Mouse (Mus musculus) neural tube, embryonic 14.5 days (tissue): ENCODE results near the gene Bend6. TPM values are rescaled to one million over a fixed set of nuclear protein-coding genes. Genes with fewer than 3 reads are reported as not detected.

Experiments used
- ATAC-seq: fragments of 200-750 bp; cut with Nextera tagmentation; 2 replicates; pipeline ENCODE4 v1.8.0; 2017; ENCODE audit warnings: low read depth, mild to moderate bottlenecking, moderate TSS enrichment, moderate library complexity
- H3K27ac ChIP-seq: fragments of 300-500 bp; sonication (generic); 2 replicates; pipeline ENCODE4 v1.5.1; 2014; ENCODE audit warnings: low read depth, mild to moderate bottlenecking, control low read depth, low read length, moderate library complexity, mixed read lengths
- H3K27me3 ChIP-seq: fragments of 300-500 bp; sonication (generic); 2 replicates; pipeline ENCODE4 v1.6.1; 2014; ENCODE audit warnings: low read length; ENCODE audit not compliant: control insufficient read depth, insufficient read depth
- H3K36me3 ChIP-seq: fragments of 300-500 bp; sonication (generic); 2 replicates; pipeline ENCODE4 v1.6.1; 2014; ENCODE audit warnings: low read length, mixed read lengths; ENCODE audit not compliant: control insufficient read depth, insufficient read depth
- H3K4me1 ChIP-seq: fragments of 300-500 bp; sonication (generic); 2 replicates; pipeline ENCODE4 v1.6.1; 2014; ENCODE audit warnings: low read length; ENCODE audit not compliant: control insufficient read depth, insufficient read depth
- H3K4me2 ChIP-seq: fragments of 300-500 bp; sonication (generic); 2 replicates; pipeline ENCODE4 v1.6.1; 2014; ENCODE audit warnings: mild to moderate bottlenecking, low read depth, low read length, control low read depth
- H3K4me3 ChIP-seq: fragments of 300-500 bp; sonication (generic); 2 replicates; pipeline ENCODE4 v1.5.1; 2014; ENCODE audit warnings: low read depth, low read length, control low read depth, mixed read lengths
- H3K9ac ChIP-seq: fragments of 300-500 bp; sonication (generic); replicated peaks from 2 replicates; pipeline ENCODE4 v1.6.1; 2014; ENCODE audit warnings: low read depth, mild to moderate bottlenecking, control low read depth, low read length, mixed read lengths
- H3K9me3 ChIP-seq: fragments of 300-500 bp; sonication (generic); 2 replicates; pipeline ENCODE4 v1.6.1; 2016; ENCODE audit warnings: low read length; ENCODE audit not compliant: control insufficient read depth
- WGBS: fragments of 180-500 bp; shearing (Covaris S2); extraction: QIAGEN DNeasy Blood & Tissue Kit; methylation state at CpG from one replicate; pipeline ENCODE4 v1.1.7; 2014; 5-methylcytosine and 5-hydroxymethylcytosine counted together
- polyA plus RNA-seq: library from polyadenylated mRNA; unstranded; fragments of >200 nt; fragmentation: Nextera tagmentation; extraction: Ambion mirVana; gene quantifications from 2 replicates; pipeline ENCODE4 v1.2.1, GENCODE M21; 2014

The Bend6 gene
- polyA plus RNA-seq, 1 experiment from 2014 or later = 73.5 TPM

GRCm38 (mm10) chr1:33803323-33803722 is 104.3 kb downstream of the Bend6 start:
- Histone ChIP-seq H3K4me1 (no peaks in the 10 kb centered on the region), H3K36me3 (peaks cover 47% of the 10 kb centered on the region), H3K9me3 (no peaks in the 10 kb centered on the region), H3K4me2 (no peak overlapping the region), H3K4me3 (no peak overlapping the region), H3K27ac (no peak overlapping the region), H3K9ac (no peak overlapping the region), H3K27me3 (no peaks in the 10 kb centered on the region)
- ATAC-seq = no peak
- 95% methylated on average over 2 of the region's 2 CpGs for WGBS

Other genes starting within 250 kb of the Bend6 start
- gene Prim2, start 238.0 kb downstream of the Bend6 start, polyA plus RNA-seq = 20.7 and 20.9 TPM in 2 replicates
- gene Rab23, start 187.9 kb downstream of the Bend6 start, polyA plus RNA-seq = 30.9 and 33.5 TPM in 2 replicates
- 20.0 and 22.1 TPM in 2 replicates for gene Bag2, start 150.0 kb downstream of the Bend6 start, polyA plus RNA-seq
- gene Zfp451, start 93.2 kb downstream of the Bend6 start, polyA plus RNA-seq = 64.5 and 68.9 TPM in 2 replicates
- gene Dst, start 409 bp upstream of the Bend6 start, polyA plus RNA-seq = 66.8 and 72.8 TPM in 2 replicates